Mouse (Mus musculus): Measurements from ENCODE around the gene Mlxipl.

- TF ChIP-seq CTCF (IDR thresholded peaks at IDR 0.05; ENCODE audit: insufficient read depth, low read length): no peak
- no peak for TF ChIP-seq POLR2A (IDR thresholded peaks at IDR 0.05; ENCODE audit: borderline replicate concordance, extremely low read depth, low read depth, low read length)
These were observed 19.7 kb downstream of the Mlxipl start for GRCm38 (mm10) chr5:135109426-135109825.
